Mouse (Mus musculus) brain, embryonic 14.5 days (tissue): Measurements from ENCODE around the gene Prkd2.
A peak's percentile ranks its signal among the peaks of the same experiment; 100 is the strongest.

Experiments
- CTCF ChIP-seq: fragments of 200-500 bp; IDR thresholded peaks from 2 replicates; pipeline ENCODE4 v1.5.1; 2012; ENCODE audit warnings: inconsistent platforms, mild to moderate bottlenecking, moderate library complexity, borderline replicate concordance; ENCODE audit not compliant: insufficient read depth, insufficient read length; ENCODE audit errors: extremely low read depth
- POLR2A ChIP-seq: fragments of 200-500 bp; IDR thresholded peaks from 2 replicates; pipeline ENCODE4 v1.6.1; 2012; ENCODE audit warnings: mild to moderate bottlenecking, inconsistent platforms, borderline replicate concordance; ENCODE audit not compliant: poor library complexity, insufficient read depth, insufficient read length, severe bottlenecking; ENCODE audit errors: extremely low read depth

DNA sequence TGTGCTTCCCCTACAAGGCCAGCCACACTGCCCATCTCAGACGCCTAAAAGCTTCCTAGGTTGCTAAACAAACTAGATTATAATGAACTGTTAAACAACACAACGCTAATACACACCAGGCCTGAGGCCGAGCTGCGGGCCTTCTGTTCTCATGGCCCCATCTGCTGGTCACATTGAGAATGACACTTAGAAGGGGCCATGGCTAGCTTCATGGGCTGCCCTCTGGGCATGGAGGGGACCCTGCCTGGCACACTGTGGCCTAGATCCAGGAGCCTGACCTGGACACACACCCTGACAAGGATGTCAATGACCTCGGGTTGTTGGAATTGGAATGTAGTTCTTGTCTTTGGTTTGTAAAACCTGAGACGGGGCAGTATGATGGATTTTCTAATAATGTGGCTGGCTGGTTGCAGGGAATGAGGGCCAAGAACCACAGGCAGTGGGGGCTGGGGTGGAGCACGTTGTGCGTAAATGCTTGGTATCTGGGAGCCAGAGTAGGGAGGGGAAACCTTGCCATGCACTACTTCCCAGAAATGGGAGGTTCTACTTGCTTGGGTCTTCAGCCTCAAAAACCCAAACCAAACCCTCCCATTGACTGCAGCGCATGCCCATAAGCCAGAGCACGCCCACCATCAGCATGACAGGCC is 71.2 kb downstream of the Prkd2 start:
- no peak for TF ChIP-seq POLR2A
- peak; percentile 92 for TF ChIP-seq CTCF
